Mouse (Mus musculus): ENCODE results near the gene Gm17364. TPM values are rescaled to one million over a fixed set of nuclear protein-coding genes. Genes with fewer than 3 reads are reported as not detected.

Gm17364 gene
- total and polyA plus RNA-seq, 2 experiments from 2014 or later: not detected

GRCm38 (mm10) chr13:41238805-41239130 is 35.0 kb downstream of the Gm17364 start:
- TF ChIP-seq CTCF (IDR thresholded peaks at IDR 0.05): peak; percentile 93
- DNase-seq (ENCODE audit: low spot score) (peak; percentile 77), ATAC-seq (ENCODE audit: low FRiP score) (0 out of 2 replicates have a peak, but pooled peaks have one; percentile 62)
- H3K36me3 ChIP-seq (ENCODE audit: insufficient read depth, low read length): no peaks in the 10 kb centered on the region
- H3K27ac ChIP-seq (ENCODE audit: low read depth, low read length): no peak overlapping the region
- H3K4me3 ChIP-seq (ENCODE audit: low read depth, low read length): no peak overlapping the region
- no peaks in the 10 kb centered on the region for H3K27me3 ChIP-seq (ENCODE audit: insufficient read depth, low read length)
- H3K4me1 ChIP-seq (ENCODE audit: insufficient read depth, low read length): no peaks in the 10 kb centered on the region
- no peak overlapping the region for H3K9ac ChIP-seq (replicated peaks; ENCODE audit: low read length, poor library complexity, severe bottlenecking)
- WGBS: 7% methylated on average over 5 of the region's 5 CpGs
- no peak overlapping the region for H3K4me2 ChIP-seq (ENCODE audit: low read depth, low read length, poor library complexity, severe bottlenecking)
- H3K9me3 ChIP-seq (ENCODE audit: low read length): no peaks in the 10 kb centered on the region

GRCm38 (mm10) chr13:41238035-41238804 is 35.6 kb downstream of the Gm17364 start:
- H3K9me3 ChIP-seq (ENCODE audit: low read length): no peaks in the 10 kb centered on the region
- H3K9ac ChIP-seq (replicated peaks; ENCODE audit: low read length, poor library complexity, severe bottlenecking): no peak overlapping the region
- ATAC-seq (ENCODE audit: low FRiP score) (0 out of 2 replicates have a peak, but pooled peaks have one; percentile 23), DNase-seq (ENCODE audit: low spot score) (no peak)
- TF ChIP-seq CTCF (IDR thresholded peaks at IDR 0.05): no peak
- no peaks in the 10 kb centered on the region for H3K36me3 ChIP-seq (ENCODE audit: insufficient read depth, low read length)
- no peak overlapping the region for H3K4me3 ChIP-seq (ENCODE audit: low read depth, low read length)
- H3K27ac ChIP-seq (ENCODE audit: low read depth, low read length): no peak overlapping the region
- no peaks in the 10 kb centered on the region for H3K4me1 ChIP-seq (ENCODE audit: insufficient read depth, low read length)
- H3K4me2 ChIP-seq (ENCODE audit: low read depth, low read length, poor library complexity, severe bottlenecking): no peak overlapping the region
- no peaks in the 10 kb centered on the region for H3K27me3 ChIP-seq (ENCODE audit: insufficient read depth, low read length)
- 81% methylated on average over 10 of the region's 10 CpGs for WGBS

GRCm38 (mm10) chr13:41235845-41236741 is 37.7 kb downstream of the Gm17364 start:
- Histone ChIP-seq H3K27ac (ENCODE audit: low read depth, low read length) (no peak overlapping the region), H3K36me3 (ENCODE audit: insufficient read depth, low read length) (no peaks in the 10 kb centered on the region), H3K4me2 (ENCODE audit: low read depth, low read length, poor library complexity, severe bottlenecking) (no peak overlapping the region), H3K27me3 (ENCODE audit: insufficient read depth, low read length) (no peaks in the 10 kb centered on the region), H3K4me1 (ENCODE audit: insufficient read depth, low read length) (no peaks in the 10 kb centered on the region), H3K4me3 (ENCODE audit: low read depth, low read length) (no peak overlapping the region), H3K9ac (replicated peaks; ENCODE audit: low read length, poor library complexity, severe bottlenecking) (no peak overlapping the region), H3K9me3 (ENCODE audit: low read length) (no peaks in the 10 kb centered on the region)
- DNase-seq (ENCODE audit: low spot score) (no peak), ATAC-seq (ENCODE audit: low FRiP score) (no peak)
- no peak for TF ChIP-seq CTCF (IDR thresholded peaks at IDR 0.05)
- 78% methylated on average over 13 of the region's 13 CpGs for WGBS

GRCm38 (mm10) chr13:41235181-41235580 is 38.6 kb downstream of the Gm17364 start:
- Histone ChIP-seq H3K9ac (replicated peaks; ENCODE audit: low read length, poor library complexity, severe bottlenecking) (no peak overlapping the region), H3K9me3 (ENCODE audit: low read length) (no peaks in the 10 kb centered on the region), H3K4me2 (ENCODE audit: low read depth, low read length, poor library complexity, severe bottlenecking) (no peak overlapping the region), H3K27me3 (ENCODE audit: insufficient read depth, low read length) (no peaks in the 10 kb centered on the region), H3K27ac (ENCODE audit: low read depth, low read length) (no peak overlapping the region), H3K36me3 (ENCODE audit: insufficient read depth, low read length) (no peaks in the 10 kb centered on the region), H3K4me1 (ENCODE audit: insufficient read depth, low read length) (no peaks in the 10 kb centered on the region), H3K4me3 (ENCODE audit: low read depth, low read length) (no peak overlapping the region)
- 87% methylated on average over 6 of the region's 6 CpGs for WGBS
- ATAC-seq (ENCODE audit: low FRiP score): no peak
- TF ChIP-seq CTCF (IDR thresholded peaks at IDR 0.05): no peak
- no peak for DNase-seq (ENCODE audit: low spot score)

- no peak for TF ChIP-seq CTCF (IDR thresholded peaks at IDR 0.05)
- H3K27me3 ChIP-seq (ENCODE audit: insufficient read depth, low read length): no peaks in the 10 kb centered on the region
- H3K4me2 ChIP-seq (ENCODE audit: low read depth, low read length, poor library complexity, severe bottlenecking): no peak overlapping the region
- 91% methylated on average over 7 of the region's 7 CpGs for WGBS
- ATAC-seq (ENCODE audit: low FRiP score) (no peak), DNase-seq (ENCODE audit: low spot score) (no peak)
- no peak overlapping the region for H3K4me3 ChIP-seq (ENCODE audit: low read depth, low read length)
- H3K9me3 ChIP-seq (ENCODE audit: low read length): no peaks in the 10 kb centered on the region
- H3K9ac ChIP-seq (replicated peaks; ENCODE audit: low read length, poor library complexity, severe bottlenecking): no peak overlapping the region
- no peaks in the 10 kb centered on the region for H3K36me3 ChIP-seq (ENCODE audit: insufficient read depth, low read length)
- no peaks in the 10 kb centered on the region for H3K4me1 ChIP-seq (ENCODE audit: insufficient read depth, low read length)
- H3K27ac ChIP-seq (ENCODE audit: low read depth, low read length): no peak overlapping the region
These were observed 40.5 kb downstream of the Gm17364 start for GRCm38 (mm10) chr13:41233241-41233640.

- Histone ChIP-seq H3K9ac (replicated peaks; ENCODE audit: low read length, poor library complexity, severe bottlenecking) (no peak overlapping the region), H3K36me3 (ENCODE audit: insufficient read depth, low read length) (no peaks in the 10 kb centered on the region), H3K4me1 (ENCODE audit: insufficient read depth, low read length) (no peaks in the 10 kb centered on the region), H3K27ac (ENCODE audit: low read depth, low read length) (no peak overlapping the region), H3K4me2 (ENCODE audit: low read depth, low read length, poor library complexity, severe bottlenecking) (no peak overlapping the region), H3K4me3 (ENCODE audit: low read depth, low read length) (no peak overlapping the region), H3K9me3 (ENCODE audit: low read length) (no peaks in the 10 kb centered on the region), H3K27me3 (ENCODE audit: insufficient read depth, low read length) (no peaks in the 10 kb centered on the region)
- WGBS: 95% methylated on average over 15 of the region's 15 CpGs
- no peak for DNase-seq (ENCODE audit: low spot score)
- no peak for ATAC-seq (ENCODE audit: low FRiP score)
- TF ChIP-seq CTCF (IDR thresholded peaks at IDR 0.05): no peak
These were observed 41.6 kb downstream of the Gm17364 start for GRCm38 (mm10) chr13:41232209-41232608.

Data from midbrain, postnatal 0 days (tissue).